Mouse (Mus musculus): Measurements from ENCODE around the gene Dab1.

DNA sequence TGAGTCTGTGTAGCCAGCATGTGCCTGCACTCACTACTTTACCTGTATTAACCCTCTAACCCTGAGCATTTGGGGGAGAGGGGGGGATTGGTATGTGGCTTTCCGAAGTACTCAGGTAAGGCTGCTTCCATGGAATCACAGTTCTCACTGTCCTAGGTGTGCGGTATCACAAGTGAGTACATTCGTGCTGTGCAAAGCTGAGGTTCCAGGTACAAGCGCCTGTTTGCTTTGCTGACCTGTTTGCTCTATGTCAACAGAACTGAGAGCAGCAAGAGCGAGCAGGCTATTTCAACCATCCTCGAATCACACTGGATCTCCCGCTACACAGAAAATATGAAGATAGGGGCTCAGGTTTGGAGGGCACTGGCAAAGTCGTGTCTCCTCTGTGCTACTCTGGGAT is 1146.9 kb downstream of the Dab1 start, which contains the start of gene C8b:
- TF ChIP-seq CTCF (IDR thresholded peaks at IDR 0.05; ENCODE audit: control insufficient read depth, insufficient read depth, low read length) (no peak), POLR2A (IDR thresholded peaks at IDR 0.05; ENCODE audit: borderline replicate concordance, control insufficient read depth, low read depth, low read length) (no peak)
